Mouse (Mus musculus): ENCODE results near the gene Htt. TPM values are rescaled to one million over a fixed set of nuclear protein-coding genes. Genes with fewer than 3 reads are reported as not detected.

Gene Htt
- polyA plus RNA-seq, 1 experiment from 2014 or later, result 6.0 TPM

DNA sequence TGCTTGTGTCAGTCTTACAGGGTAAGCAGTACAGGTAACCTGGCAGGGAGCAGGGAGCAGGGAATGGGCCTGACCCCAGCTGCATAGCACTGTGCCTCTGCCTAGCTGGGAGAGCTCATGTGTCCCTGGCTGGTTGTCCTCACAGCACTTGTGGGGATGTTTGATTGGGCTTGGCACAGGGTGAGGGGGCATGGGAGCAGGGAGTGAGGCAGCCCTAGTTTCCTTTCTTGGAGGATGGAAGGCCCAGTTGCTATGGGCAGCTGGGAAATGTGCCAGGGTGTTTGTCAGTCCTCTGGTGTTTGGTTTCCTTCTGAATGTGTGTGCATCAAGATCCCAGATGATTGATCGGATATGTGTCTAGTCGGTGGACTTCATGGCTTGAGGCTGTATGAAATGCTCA is 195.5 kb downstream of the Htt start:
- 76% methylated on average over 2 of the region's 2 CpGs for WGBS
- Histone ChIP-seq H3K4me1 (replicated peaks) (peaks cover 49% of the 10 kb centered on the region), H3K9ac (no peak overlapping the region), H3K36me3 (peaks cover 5% of the 10 kb centered on the region; the same call in 1 of the 2 replicates), H3K4me3 (no peak overlapping the region), H3K27me3 (no peaks in the 10 kb centered on the region), H3K4me2 (no peak overlapping the region), H3K27ac (peak overlapping the region; percentile 59), H3K9me3 (replicated peaks) (no peaks in the 10 kb centered on the region)
- ATAC-seq (replicated peaks; ENCODE audit: insufficient number of reproducible peaks, insufficient read depth, low FRiP score, low read depth), result peak; percentile 23; the same call in 1 of the 2 replicates

- H3K36me3 ChIP-seq, result peaks cover 4% of the 10 kb centered on the region
- H3K9me3 ChIP-seq (replicated peaks), result no peaks in the 10 kb centered on the region
- H3K27ac ChIP-seq, result no peak overlapping the region
- no peak overlapping the region for H3K4me2 ChIP-seq
- no peak overlapping the region for H3K4me3 ChIP-seq
- H3K9ac ChIP-seq, result no peak overlapping the region
- ATAC-seq (replicated peaks; ENCODE audit: insufficient number of reproducible peaks, insufficient read depth, low FRiP score, low read depth), result no peak
- WGBS, result 41% methylated on average over 1 of the region's 1 CpGs
- no peaks in the 10 kb centered on the region for H3K27me3 ChIP-seq
- peaks cover 40% of the 10 kb centered on the region for H3K4me1 ChIP-seq (replicated peaks)
These were observed 198.5 kb downstream of the Htt start for GRCm38 (mm10) chr5:34960021-34960420.

MicroRNAs within 50 kb of the gene (microRNA counts, 519-probe panel; counts per million panel counts)
- 2,263 counts per million, percentile 35 among the panel's probes with 10 or more counts for microRNA mmu-miR-467g

Small RNAs within 50 kb of the gene (microRNA-seq; reads per million reads assigned to microRNA genes)
- not detected for gene Mir467g

Other genes with a start within 250 kb of the Htt start
- 15.6 and 21.2 TPM in 2 replicates for gene Tnip2, start 247.7 kb upstream of the Htt start, polyA plus RNA-seq (2015; fragmentation: Nextera tagmentation; extraction: Ambion mirVana)
- 3.8 and 6.4 TPM in 2 replicates for gene Sh3bp2, start 235.9 kb upstream of the Htt start, polyA plus RNA-seq (2015; fragmentation: Nextera tagmentation; extraction: Ambion mirVana)
- 133 and 162 TPM in 2 replicates for gene Add1, start 188.1 kb upstream of the Htt start, polyA plus RNA-seq (2015; fragmentation: Nextera tagmentation; extraction: Ambion mirVana)
- gene Mfsd10, start 124.5 kb upstream of the Htt start, polyA plus RNA-seq (2015; fragmentation: Nextera tagmentation; extraction: Ambion mirVana), result 61.3 and 111 TPM in 2 replicates
- 14.1 and 14.7 TPM in 2 replicates for gene Nop14, start 101.6 kb upstream of the Htt start, polyA plus RNA-seq (2015; fragmentation: Nextera tagmentation; extraction: Ambion mirVana)
- 1.8 and 2.1 TPM in 2 replicates for gene Grk4, start 101.4 kb upstream of the Htt start, polyA plus RNA-seq (2015; fragmentation: Nextera tagmentation; extraction: Ambion mirVana)
- gene Msantd1, start 146.3 kb downstream of the Htt start, polyA plus RNA-seq (2015; fragmentation: Nextera tagmentation; extraction: Ambion mirVana), result 0.27 TPM in 1 of 2 replicates, not detected in the other
- gene Rgs12, start 187.7 kb downstream of the Htt start, polyA plus RNA-seq (2015; fragmentation: Nextera tagmentation; extraction: Ambion mirVana), result 28.7 and 35.0 TPM in 2 replicates

All from heart, embryonic 15.5 days (tissue).